Mouse (Mus musculus) limb, embryonic 13.5 days (tissue): Measurements from ENCODE around the gene Olig1. TPM values are rescaled to one million over a fixed set of nuclear protein-coding genes. Genes with fewer than 3 reads are reported as not detected.

Experiments used
- ATAC-seq: fragments of 200-750 bp; cut with Nextera tagmentation; 2 replicates; pipeline ENCODE4 v1.8.0; 2017; ENCODE audit warnings: low read depth, moderate number of reproducible peaks, moderate TSS enrichment; ENCODE audit not compliant: low FRiP score
- H3K27ac ChIP-seq: fragments of 300-500 bp; sonication (generic); 2 replicates; pipeline ENCODE4 v1.5.1; 2015; ENCODE audit warnings: inconsistent platforms, mild to moderate bottlenecking, moderate library complexity
- H3K27me3 ChIP-seq: fragments of 300-500 bp; sonication (generic); 2 replicates; pipeline ENCODE4 v1.6.1; 2015; ENCODE audit warnings: mild to moderate bottlenecking, inconsistent platforms
- H3K36me3 ChIP-seq: fragments of 300-500 bp; sonication (generic); 2 replicates; pipeline ENCODE4 v1.6.1; 2015; ENCODE audit warnings: inconsistent platforms, mild to moderate bottlenecking, moderate library complexity
- H3K4me1 ChIP-seq: fragments of 300-500 bp; sonication (generic); 2 replicates; pipeline ENCODE4 v1.6.1; 2015; ENCODE audit warnings: inconsistent platforms
- H3K4me2 ChIP-seq: fragments of 300-500 bp; sonication (generic); replicated peaks from 2 replicates; pipeline ENCODE4 v1.6.1; 2015; ENCODE audit warnings: inconsistent platforms, mild to moderate bottlenecking, moderate library complexity
- H3K4me3 ChIP-seq: fragments of 300-500 bp; sonication (generic); 2 replicates; pipeline ENCODE4 v1.5.1; 2015; ENCODE audit warnings: moderate library complexity, mild to moderate bottlenecking, inconsistent platforms
- H3K9ac ChIP-seq: fragments of 300-500 bp; sonication (generic); 2 replicates; pipeline ENCODE4 v1.6.1; 2015; ENCODE audit warnings: mild to moderate bottlenecking, inconsistent platforms
- H3K9me3 ChIP-seq: fragments of 300-500 bp; sonication (generic); 2 replicates; pipeline ENCODE4 v1.6.1; 2016; ENCODE audit warnings: inconsistent platforms
- WGBS: fragments of 180-500 bp; shearing (Covaris S2); methylation state at CpG from one replicate; pipeline ENCODE4 v1.1.7; 2015; 5-methylcytosine and 5-hydroxymethylcytosine counted together
- polyA plus RNA-seq: library from polyadenylated mRNA; unstranded; fragments of >200 nt; fragmentation: Nextera tagmentation; extraction: Ambion mirVana; gene quantifications from 2 replicates; pipeline ENCODE4 v1.2.1, GENCODE M21; 2015

Olig1 gene
- polyA plus RNA-seq, 1 experiment from 2014 or later = 0.09 TPM

DNA sequence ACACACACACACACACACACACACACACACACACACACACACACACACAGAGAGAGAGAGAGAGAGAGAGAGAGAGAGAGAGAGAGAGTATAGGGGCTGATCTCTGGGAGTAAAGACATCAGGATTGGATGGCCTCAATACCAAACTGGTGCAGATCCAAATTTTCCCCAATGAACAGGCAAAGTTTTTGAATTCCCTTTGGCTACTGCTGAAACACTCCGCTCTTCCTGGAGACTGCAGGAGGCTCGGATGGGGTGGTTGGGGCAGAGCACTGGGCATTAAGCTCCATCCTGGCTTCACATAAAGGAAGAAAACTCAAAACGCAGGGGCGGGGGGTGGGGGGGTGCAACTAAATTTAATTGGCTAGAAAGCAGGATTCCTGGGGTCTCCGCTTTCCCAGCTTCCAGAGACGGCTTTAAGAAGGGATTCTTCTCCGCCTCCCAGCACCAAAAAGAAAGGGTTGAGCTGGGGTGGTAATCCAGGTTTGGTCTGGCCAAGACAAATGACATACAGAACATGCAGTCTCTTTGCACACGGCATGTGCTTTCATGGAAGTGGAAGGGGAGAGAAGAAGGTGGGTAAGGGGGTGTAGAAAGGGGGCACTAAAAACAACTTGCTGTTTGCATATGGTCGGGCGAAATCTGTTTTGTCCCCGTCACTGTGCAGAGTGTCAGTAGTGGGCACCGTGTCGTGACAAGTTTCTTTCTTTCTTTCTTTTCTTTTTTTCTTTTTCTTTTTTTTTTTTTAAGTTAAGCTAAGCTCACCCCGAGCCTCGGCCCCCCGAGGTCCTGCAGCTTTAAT is 31.3 kb downstream of the Olig1 start:
- Histone ChIP-seq H3K4me3 (no peak overlapping the region), H3K27me3 (peaks cover 72% of the 10 kb centered on the region), H3K36me3 (no peaks in the 10 kb centered on the region), H3K4me1 (peaks cover 5% of the 10 kb centered on the region; the same call in 1 of the 2 replicates), H3K9me3 (no peaks in the 10 kb centered on the region), H3K27ac (no peak overlapping the region), H3K9ac (no peak overlapping the region), H3K4me2 (no peak overlapping the region)
- no peak for ATAC-seq
- 40% methylated on average over 16 of the region's 16 CpGs for WGBS

DNA sequence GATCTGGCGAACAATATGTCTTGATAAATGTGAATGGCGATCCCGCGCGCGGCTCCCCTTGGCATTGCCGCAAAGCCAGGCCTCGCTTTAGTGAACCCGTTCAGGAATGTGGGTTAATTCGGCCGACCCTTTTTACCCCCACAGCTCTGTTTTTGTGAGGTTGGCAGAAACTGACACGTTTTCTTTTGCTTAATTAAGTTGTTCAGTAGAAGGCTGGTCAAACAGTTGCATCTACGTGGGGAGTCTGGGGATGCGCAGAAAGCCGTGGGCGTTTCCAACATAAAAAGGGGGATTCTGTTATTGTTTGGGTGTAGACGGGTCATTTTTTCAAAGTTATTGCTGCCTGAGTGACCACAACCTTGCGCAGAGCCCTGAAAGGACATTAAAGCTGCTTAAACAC is 31.9 kb downstream of the Olig1 start:
- H3K4me2 ChIP-seq = no peak overlapping the region
- H3K4me3 ChIP-seq = no peak overlapping the region
- ATAC-seq = no peak
- H3K9ac ChIP-seq = no peak overlapping the region
- 55% methylated on average over 18 of the region's 18 CpGs for WGBS
- H3K27me3 ChIP-seq = peaks cover 74% of the 10 kb centered on the region
- H3K27ac ChIP-seq = no peak overlapping the region
- no peaks in the 10 kb centered on the region for H3K9me3 ChIP-seq
- peaks cover 5% of the 10 kb centered on the region; the same call in 1 of the 2 replicates for H3K4me1 ChIP-seq
- no peaks in the 10 kb centered on the region for H3K36me3 ChIP-seq

DNA sequence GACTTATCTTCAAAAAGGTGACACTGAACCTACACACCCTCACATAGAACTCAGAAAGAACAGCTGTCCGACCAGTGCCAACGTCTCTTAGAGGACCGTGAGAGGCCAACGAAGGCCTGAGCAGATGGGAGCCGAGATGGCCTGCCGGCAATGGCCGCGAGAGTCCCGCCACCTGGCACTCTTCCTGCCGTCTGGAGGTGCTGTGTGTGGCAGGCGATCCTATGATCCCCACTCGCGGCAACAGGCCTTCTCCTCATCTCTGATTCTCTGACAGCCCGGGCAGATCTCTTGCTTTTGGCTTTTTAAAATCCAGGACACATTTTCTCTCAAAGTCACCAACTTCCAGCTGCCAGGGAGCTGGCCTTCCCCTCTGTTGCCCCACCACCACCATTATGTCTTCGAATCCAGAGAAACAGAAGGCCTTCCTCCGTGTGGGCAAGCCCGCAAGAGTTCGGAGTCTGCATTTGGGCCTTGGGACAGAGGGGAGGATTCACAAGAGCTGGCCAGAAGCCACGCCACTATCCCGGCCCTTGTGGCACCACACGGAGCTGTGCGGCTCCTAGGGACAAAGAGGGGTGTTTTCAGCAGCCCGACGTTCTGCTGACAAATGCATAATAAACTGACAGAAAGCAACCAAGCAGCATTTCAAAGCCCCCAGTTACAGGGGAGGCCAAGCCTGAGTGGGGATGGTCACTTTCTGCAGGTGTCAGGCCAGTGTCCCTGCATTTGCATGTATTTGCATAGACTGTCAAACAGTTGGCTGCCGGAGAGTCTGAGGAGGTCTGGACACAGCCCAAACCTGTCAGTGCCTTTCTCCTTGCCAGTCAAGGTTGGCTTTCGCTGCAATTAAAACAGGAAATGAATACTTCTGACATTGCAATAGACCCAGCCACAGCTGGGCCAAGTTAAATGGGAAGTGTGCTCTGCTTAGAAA is 34.5 kb downstream of the Olig1 start:
- Histone ChIP-seq H3K36me3 (no peaks in the 10 kb centered on the region), H3K4me1 (no peaks in the 10 kb centered on the region), H3K27ac (no peak overlapping the region), H3K9me3 (no peaks in the 10 kb centered on the region), H3K27me3 (peaks cover 85% of the 10 kb centered on the region), H3K9ac (no peak overlapping the region), H3K4me3 (no peak overlapping the region), H3K4me2 (no peak overlapping the region)
- 34% methylated on average over 26 of the region's 26 CpGs for WGBS
- ATAC-seq = no peak

DNA sequence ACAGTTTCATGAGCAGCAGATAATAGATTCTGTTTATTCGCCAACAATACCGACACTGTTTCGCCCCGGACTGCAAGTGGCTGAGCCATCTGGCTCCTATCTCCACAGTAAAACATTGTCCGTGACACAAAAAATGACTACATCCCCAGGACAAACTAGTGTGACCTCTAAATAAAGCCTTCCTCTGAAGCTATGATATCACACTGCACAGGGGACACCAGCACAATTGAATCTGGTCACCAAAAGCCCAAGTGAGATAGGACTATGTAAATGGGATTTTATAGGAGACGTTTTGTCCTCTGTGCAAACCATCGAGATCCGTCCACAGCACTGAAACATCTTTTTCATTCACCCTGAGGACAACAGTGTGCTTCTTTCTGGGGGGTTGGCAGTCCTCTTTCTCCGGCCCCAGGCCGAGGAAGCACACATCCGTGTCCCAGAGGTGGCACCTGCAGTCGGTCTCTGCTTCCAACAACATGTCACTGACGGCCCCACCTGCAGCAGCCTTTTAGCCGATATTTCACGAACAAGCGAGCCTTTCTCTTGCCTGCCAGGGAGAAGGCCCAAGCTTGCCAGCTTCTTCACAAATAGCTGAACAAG is 36.0 kb downstream of the Olig1 start:
- H3K27me3 ChIP-seq = peaks cover 77% of the 10 kb centered on the region
- ATAC-seq = no peak
- H3K4me1 ChIP-seq = no peaks in the 10 kb centered on the region
- H3K4me3 ChIP-seq = no peak overlapping the region
- H3K9me3 ChIP-seq = no peaks in the 10 kb centered on the region
- no peak overlapping the region for H3K27ac ChIP-seq
- H3K36me3 ChIP-seq = no peaks in the 10 kb centered on the region
- H3K4me2 ChIP-seq = no peak overlapping the region
- H3K9ac ChIP-seq = no peak overlapping the region
- 78% methylated on average over 16 of the region's 16 CpGs for WGBS

DNA sequence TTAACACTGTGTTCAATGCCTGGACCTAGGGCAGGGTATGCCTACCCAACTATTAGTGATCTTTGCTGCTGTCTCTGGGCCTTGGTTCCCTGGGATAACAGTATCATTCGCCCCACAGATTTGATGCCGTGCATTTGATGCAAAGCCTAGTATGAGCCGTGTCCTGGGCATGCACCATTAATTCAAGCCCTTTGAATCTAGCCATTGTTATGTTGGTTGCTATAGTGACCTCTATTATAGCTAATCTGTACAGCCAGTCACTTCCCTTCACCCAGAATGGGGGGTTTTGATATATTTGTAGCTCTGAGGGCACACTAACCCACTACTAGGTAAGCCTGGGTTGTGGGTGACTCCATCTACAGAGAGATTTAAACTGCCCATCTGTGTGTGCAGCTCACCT is 40.3 kb downstream of the Olig1 start:
- H3K9ac ChIP-seq = no peak overlapping the region
- no peaks in the 10 kb centered on the region for H3K9me3 ChIP-seq
- no peak overlapping the region for H3K27ac ChIP-seq
- no peak overlapping the region for H3K4me2 ChIP-seq
- peaks cover 6% of the 10 kb centered on the region for H3K4me1 ChIP-seq
- ATAC-seq = no peak
- H3K36me3 ChIP-seq = no peaks in the 10 kb centered on the region
- H3K27me3 ChIP-seq = peaks cover 67% of the 10 kb centered on the region
- H3K4me3 ChIP-seq = no peak overlapping the region
- WGBS = 77% methylated on average over 3 of the region's 3 CpGs

DNA sequence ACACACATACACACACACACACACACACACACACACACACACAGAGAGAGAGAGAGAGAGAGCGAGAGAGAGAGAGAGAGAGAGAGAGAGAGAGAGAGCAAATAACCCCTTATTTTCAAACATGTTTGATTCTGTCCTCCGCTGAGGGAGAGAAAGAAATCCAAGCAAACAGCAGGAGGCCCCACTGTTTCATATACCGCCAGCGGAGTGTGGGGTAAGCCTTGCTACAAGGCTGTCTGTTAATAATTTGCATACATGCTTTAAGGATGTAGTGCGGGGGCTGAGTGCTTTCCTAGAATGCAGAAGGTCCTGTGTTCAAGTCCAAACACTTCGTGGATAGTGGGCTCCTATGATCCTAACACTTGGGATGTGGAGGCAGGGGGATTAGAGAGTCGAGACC is 43.3 kb downstream of the Olig1 start:
- Histone ChIP-seq H3K4me2 (no peak overlapping the region), H3K4me1 (peaks cover 6% of the 10 kb centered on the region), H3K4me3 (no peak overlapping the region), H3K27ac (no peak overlapping the region), H3K9me3 (no peaks in the 10 kb centered on the region), H3K27me3 (peaks cover 64% of the 10 kb centered on the region), H3K36me3 (no peaks in the 10 kb centered on the region), H3K9ac (no peak overlapping the region)
- WGBS = 64% methylated on average over 6 of the region's 7 CpGs
- no peak for ATAC-seq

DNA sequence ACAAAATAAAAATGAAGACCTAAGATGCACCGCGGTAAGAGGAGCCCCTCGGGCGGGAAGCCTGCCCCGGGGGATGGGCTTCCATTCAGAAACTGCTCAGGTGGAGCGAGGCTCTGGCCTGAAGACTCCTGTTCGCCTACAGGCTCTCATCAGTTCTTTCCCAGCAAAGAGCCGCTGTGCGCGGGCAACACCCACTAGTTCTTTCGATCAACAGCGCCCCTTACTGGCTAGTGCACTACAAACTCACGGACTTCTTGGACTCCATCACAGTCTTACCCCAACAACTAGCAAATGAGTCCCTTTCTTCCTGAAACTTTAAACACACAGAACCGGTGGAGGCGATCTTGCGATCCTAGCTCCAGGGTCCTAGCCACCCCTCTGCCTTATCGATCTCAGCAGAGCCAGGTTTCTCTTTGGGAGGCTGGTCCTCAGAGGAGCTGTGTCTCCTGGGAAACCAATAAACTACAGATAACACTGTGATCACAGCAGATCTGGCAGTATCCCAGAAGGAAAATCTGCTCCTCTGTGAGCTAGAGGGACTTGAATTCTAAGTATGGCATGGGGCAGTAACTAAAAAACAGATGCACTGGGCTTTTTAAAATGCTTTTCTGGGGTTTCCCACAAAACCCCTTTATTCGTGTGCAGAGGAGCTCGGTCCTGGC is 44.7 kb downstream of the Olig1 start:
- peaks cover 6% of the 10 kb centered on the region for H3K4me1 ChIP-seq
- no peak overlapping the region for H3K27ac ChIP-seq
- H3K36me3 ChIP-seq = no peaks in the 10 kb centered on the region
- H3K9ac ChIP-seq = no peak overlapping the region
- no peaks in the 10 kb centered on the region for H3K9me3 ChIP-seq
- no peak for ATAC-seq
- H3K27me3 ChIP-seq = peaks cover 67% of the 10 kb centered on the region
- peak overlapping the region; percentile 41 for H3K4me2 ChIP-seq
- WGBS = 7% methylated on average over 19 of the region's 19 CpGs
- H3K4me3 ChIP-seq = no peak overlapping the region

DNA sequence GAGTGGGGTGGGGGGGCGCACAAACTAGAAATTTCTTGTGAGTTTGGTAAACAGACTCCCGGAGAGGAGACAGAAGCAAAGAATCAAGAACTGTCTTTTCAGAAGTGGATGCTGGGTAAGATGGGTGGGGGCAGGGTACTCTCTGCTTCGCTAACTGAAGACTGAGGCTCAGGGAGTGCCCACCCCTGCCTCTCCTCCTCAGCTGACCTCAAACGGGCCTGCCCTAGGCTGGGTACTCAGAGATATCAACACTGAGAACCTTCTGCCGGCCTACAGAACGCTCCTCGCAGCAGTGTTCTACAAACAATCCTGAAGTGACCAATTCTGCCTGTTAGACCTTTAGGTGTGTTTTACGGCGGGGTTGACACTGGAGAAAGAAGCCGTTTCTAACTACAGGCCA is 50.6 kb downstream of the Olig1 start:
- H3K27ac ChIP-seq = no peak overlapping the region
- H3K4me1 ChIP-seq = 0 out of 2 replicates have a peak, but pooled peaks cover 9% of the 10 kb centered on the region
- no peak overlapping the region for H3K9ac ChIP-seq
- H3K9me3 ChIP-seq = no peaks in the 10 kb centered on the region
- H3K36me3 ChIP-seq = no peaks in the 10 kb centered on the region
- peak overlapping the region; percentile 50 for H3K4me2 ChIP-seq
- H3K4me3 ChIP-seq = no peak overlapping the region
- no peak for ATAC-seq
- WGBS = 62% methylated on average over 10 of the region's 10 CpGs
- H3K27me3 ChIP-seq = peaks cover 67% of the 10 kb centered on the region

DNA sequence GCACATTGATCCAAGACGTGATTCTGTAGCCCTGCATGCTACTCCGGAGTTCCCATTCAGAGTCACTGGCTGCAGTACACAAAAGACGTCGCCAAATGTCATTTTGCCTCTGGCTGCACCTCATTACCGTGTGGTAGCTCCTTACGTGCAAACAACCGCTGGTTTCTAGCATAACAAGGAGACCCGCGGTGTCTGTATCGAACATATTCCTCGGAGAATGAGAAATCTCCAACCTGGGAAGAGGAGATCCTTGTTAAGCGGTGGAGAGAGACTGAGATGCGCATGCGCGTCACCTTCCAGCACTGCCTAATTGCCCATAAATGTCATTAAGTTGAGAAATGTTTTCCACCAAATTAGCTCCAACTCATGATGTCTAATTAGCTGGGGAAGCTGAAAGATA is 51.0 kb downstream of the Olig1 start:
- no peaks in the 10 kb centered on the region for H3K9me3 ChIP-seq
- H3K4me3 ChIP-seq = peak overlapping the region; percentile 20; the same call in 1 of the 2 replicates
- H3K4me1 ChIP-seq = 0 out of 2 replicates have a peak, but pooled peaks cover 9% of the 10 kb centered on the region
- WGBS = 47% methylated on average over 15 of the region's 15 CpGs
- no peak overlapping the region for H3K9ac ChIP-seq
- peak overlapping the region; percentile 50 for H3K4me2 ChIP-seq
- no peak overlapping the region for H3K27ac ChIP-seq
- ATAC-seq = no peak
- no peaks in the 10 kb centered on the region for H3K36me3 ChIP-seq
- H3K27me3 ChIP-seq = peaks cover 62% of the 10 kb centered on the region
